Mouse (Mus musculus) embryo, embryonic 11 days (tissue): ENCODE data around the gene Arhgap32.

Source experiments
- DNase-seq: peaks from one replicate; pipeline ENCODE4 v3.0.0-alpha.2; 2015

Gene Arhgap32

GRCm38 (mm10) chr9:32208071-32208470, 92.1 kb downstream of the Arhgap32 start:
- no peak for DNase-seq

- no peak for DNase-seq
These were observed 101.1 kb downstream of the Arhgap32 start for GRCm38 (mm10) chr9:32216820-32217567.

GRCm38 (mm10) chr9:32219400-32219799, 103.5 kb downstream of the Arhgap32 start:
- DNase-seq, result no peak

DNA sequence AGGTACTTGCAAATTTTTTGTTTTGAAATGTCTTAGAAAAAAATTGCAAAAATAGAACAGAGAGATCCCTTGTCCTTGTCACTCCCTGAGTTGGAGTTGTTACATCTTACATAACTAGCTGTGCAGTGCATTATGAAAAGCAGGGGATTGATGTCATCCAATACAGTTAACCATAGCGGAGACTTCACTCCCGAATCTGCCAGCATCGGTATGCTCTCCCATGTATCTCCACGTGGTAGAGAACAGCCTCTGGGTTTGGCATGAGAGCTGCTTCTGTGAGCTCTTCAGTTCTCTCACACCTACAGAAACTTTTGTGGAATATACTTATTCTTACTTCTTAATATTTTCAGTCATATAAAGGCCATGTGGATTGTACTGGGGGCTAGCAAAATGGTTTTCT, 106.2 kb downstream of the Arhgap32 start:
- DNase-seq, result no peak

DNA sequence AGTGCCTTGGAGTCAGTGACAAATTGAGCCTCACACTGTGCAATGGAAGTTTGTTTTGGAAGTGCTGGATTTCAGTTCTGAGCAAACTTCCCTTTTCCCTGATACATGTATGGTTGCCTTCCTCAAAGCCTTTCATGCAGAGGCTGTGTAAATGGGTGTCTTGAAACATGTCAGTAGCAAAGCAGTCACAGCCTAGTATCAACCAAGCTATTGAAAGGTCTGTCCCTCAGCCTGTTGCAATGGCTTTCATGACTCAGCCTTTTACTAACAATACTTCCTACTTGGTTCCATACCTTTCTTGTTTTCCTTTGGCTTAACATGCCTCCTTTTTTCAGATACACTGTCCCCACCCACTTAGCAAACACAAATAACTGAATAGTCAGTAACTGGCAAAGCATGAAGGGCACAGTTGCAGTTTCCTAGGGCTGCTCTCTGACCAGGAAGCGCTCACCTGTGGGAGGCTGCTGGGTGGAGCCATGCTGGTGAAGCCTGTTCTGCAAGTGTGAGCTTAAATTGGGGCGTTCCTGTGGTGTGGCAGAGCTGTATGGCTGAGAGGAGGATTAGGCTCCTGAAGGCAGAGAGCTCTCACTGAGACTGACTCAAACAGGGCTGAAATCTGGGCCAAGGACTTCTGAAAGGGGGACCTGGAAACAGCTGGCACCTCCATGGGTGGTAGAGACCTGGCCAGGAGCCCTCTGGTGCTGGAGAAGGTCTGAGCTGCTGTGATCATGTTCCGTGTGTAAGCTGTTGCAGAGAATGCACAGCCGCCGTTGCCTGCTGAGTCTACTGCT, 108.0 kb downstream of the Arhgap32 start:
- DNase-seq, result peak; percentile 9

GRCm38 (mm10) chr9:32224937-32225336, 109.0 kb downstream of the Arhgap32 start:
- no peak for DNase-seq

GRCm38 (mm10) chr9:32225584-32225983, 109.6 kb downstream of the Arhgap32 start:
- no peak for DNase-seq

- DNase-seq, result no peak
These were observed 111.1 kb downstream of the Arhgap32 start for GRCm38 (mm10) chr9:32227034-32227433.

GRCm38 (mm10) chr9:32233593-32233992, 117.7 kb downstream of the Arhgap32 start:
- no peak for DNase-seq

DNA sequence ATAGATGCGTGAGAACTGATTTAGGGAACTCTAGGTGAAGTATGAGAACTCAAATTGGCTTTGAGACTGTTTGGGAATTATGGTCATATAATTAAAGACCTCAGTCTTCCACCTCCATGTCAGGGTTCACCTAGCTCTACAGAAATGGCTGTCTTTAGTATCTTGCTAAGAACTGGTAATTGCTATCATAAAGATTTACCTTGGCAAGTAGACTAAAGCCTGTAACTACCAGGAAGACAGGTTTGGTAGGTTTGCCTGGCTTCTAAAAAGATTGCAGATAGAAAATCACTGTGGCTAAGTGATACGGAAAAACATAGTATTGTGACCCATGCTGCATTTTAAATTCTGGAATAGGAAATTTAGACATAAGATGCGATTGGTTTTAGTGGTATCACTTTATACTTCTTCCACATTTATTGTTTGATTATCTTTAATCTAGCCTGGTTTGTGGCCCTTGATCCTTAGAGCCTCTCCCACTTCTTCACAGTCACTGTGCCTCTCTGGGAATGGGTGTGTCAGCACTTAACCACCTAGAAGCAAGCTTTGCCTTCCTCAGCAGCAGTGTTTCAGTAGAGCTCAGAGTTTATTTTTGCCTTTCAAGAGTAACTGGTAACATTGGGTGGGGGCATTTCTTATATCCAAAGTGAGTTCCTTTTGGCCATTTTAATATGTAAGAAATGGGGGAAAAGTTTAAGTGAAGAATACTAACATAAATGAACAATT, 119.0 kb downstream of the Arhgap32 start:
- no peak for DNase-seq

- no peak for DNase-seq
These were observed 123.0 kb downstream of the Arhgap32 start for GRCm38 (mm10) chr9:32238899-32239298.

- DNase-seq, result no peak
These were observed 123.5 kb downstream of the Arhgap32 start for GRCm38 (mm10) chr9:32239427-32239826.

DNA sequence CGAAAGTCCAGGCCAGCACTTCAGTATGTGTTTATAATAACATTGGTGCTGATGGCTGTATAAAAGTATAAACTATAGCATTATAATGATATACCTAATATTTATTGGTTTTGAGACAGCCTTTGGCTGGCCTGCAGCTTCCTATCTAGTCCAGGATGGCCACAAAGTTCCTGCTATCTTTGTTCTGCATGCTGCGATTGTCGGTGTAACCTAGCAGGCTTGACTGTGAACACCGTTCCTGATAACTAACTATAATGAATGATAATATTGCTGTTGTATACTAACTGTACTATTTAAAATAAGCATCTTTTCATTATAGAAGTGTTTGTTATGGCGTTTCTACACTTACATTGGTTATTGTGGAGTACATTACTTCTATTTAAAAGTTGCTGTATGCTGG, 124.5 kb downstream of the Arhgap32 start:
- no peak for DNase-seq

- DNase-seq, result no peak
These were observed 125.8 kb downstream of the Arhgap32 start for GRCm38 (mm10) chr9:32241637-32242199.

- DNase-seq, result no peak
These were observed 127.1 kb downstream of the Arhgap32 start for GRCm38 (mm10) chr9:32242921-32243617.

GRCm38 (mm10) chr9:32245237-32245636, 129.3 kb downstream of the Arhgap32 start:
- no peak for DNase-seq

- no peak for DNase-seq
These were observed 130.3 kb downstream of the Arhgap32 start for GRCm38 (mm10) chr9:32246123-32246716.

GRCm38 (mm10) chr9:32250486-32250885, 134.6 kb downstream of the Arhgap32 start:
- DNase-seq, result no peak

GRCm38 (mm10) chr9:32253721-32254120, 137.8 kb downstream of the Arhgap32 start:
- DNase-seq, result no peak

DNA sequence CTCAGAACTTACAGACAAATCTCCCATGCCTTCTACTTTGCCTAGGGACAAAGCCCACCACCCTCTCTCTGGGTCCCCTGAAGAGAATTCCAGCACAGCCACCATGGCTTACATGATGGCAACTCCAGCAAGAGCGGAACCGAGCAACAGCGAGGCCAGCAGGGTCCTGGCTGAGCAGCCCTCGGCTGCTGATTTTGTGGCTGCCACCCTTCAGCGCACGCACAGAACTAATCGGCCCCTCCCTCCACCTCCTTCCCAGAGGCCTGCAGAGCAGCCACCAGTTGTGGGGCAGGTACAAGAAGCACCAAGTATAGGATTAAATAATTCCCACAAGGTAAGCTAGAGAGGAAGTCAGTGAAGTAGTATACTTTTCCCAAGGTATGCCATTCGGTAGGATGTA, 141.4 kb downstream of the Arhgap32 start:
- DNase-seq, result no peak

- DNase-seq, result no peak
These were observed 141.9 kb downstream of the Arhgap32 start for GRCm38 (mm10) chr9:32257882-32258281.

DNA sequence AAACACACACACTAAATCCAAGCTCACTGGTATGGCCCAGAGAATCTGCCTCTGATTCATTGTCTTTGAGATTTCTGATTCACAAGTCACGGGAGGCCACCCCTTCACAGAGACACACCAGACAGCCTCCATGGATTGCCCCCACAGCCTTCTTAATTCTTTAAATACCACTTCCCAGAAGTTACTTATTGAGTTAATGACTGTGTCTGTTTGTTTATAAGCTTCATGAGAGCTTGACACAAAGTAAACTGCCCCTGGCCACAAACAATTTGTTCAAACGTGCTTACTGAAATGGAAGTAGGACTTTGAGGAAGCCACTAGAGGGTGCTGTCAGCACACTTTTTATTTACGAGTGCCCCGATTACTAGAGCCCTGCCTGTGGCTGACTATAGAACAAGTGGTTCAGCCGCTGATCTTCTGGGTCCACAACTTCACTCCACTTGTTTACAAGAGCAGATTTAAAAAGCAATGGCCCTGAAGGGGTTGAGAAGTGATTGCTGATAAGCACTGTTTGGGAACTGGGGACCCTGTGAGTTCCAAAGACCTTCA, 156.0 kb downstream of the Arhgap32 start:
- peak; percentile 89 for DNase-seq
